Mouse (Mus musculus): ENCODE results near the gene Olfr1428. TPM values are rescaled to one million over a fixed set of nuclear protein-coding genes. Genes with fewer than 3 reads are reported as not detected.
"Not testable (repeated sequence)": the region's sequence is repeated elsewhere in the genome, so short reads cannot be mapped to it uniquely, and the experiment has no call there.

The Olfr1428 gene
- polyA plus RNA-seq, 1 experiment from 2014 or later: not detected

DNA sequence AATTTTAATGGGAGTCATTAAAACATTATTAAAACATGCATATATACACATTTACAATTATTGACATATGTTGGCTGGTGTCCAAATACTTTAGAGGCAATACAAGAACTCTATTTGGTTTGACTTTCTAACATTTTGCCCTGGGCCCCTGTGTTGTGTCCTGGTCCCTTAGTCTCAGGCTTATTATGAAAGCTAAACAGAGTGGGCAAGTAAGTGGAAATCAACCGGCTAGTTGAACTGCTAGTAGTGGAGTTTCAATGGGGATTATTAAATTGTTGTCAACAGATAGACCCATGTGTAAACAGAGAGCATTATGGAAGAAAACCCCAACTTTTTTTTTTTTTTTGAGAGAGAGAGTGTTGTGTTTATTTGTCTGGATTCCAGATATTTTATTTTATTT is 53.1 kb downstream of the Olfr1428 start, which contains the start of gene Olfr1424:
Gene Olfr1424, minus strand, starts transcription at position 101 of the 400 bp plus-strand sequence.
- H3K4me1 ChIP-seq (replicated peaks); H3K4me2 ChIP-seq; H3K9ac ChIP-seq; H3K36me3 ChIP-seq; ATAC-seq (ENCODE audit: low FRiP score, low read depth); H3K27me3 ChIP-seq; H3K27ac ChIP-seq (replicated peaks); H3K9me3 ChIP-seq; H3K4me3 ChIP-seq: not testable (repeated sequence)
- WGBS: 94% methylated on average over 1 of the region's 1 CpGs

Other genes starting within 250 kb of the Olfr1428 start
- gene Olfr1419, start 240.8 kb downstream of the Olfr1428 start, polyA plus RNA-seq (2015; fragmentation: Nextera tagmentation; extraction: Ambion mirVana): not detected in 2 replicates
- not detected in 2 replicates for gene Olfr1420, start 229.3 kb downstream of the Olfr1428 start, polyA plus RNA-seq (2015; fragmentation: Nextera tagmentation; extraction: Ambion mirVana)
- 15.1 and 16.8 TPM in 2 replicates for gene Patl1, start 203.5 kb downstream of the Olfr1428 start, polyA plus RNA-seq (2015; fragmentation: Nextera tagmentation; extraction: Ambion mirVana)
- 3.4 and 3.7 TPM in 2 replicates for gene Osbp, start 150.0 kb downstream of the Olfr1428 start, polyA plus RNA-seq (2015; fragmentation: Nextera tagmentation; extraction: Ambion mirVana)
- not detected in 2 replicates for gene Olfr1423, start 74.6 kb downstream of the Olfr1428 start, polyA plus RNA-seq (2015; fragmentation: Nextera tagmentation; extraction: Ambion mirVana)
- not detected in 2 replicates for gene Olfr1424, start 53.2 kb downstream of the Olfr1428 start, polyA plus RNA-seq (2015; fragmentation: Nextera tagmentation; extraction: Ambion mirVana)
- not detected in 2 replicates for gene Olfr1425, start 38.2 kb downstream of the Olfr1428 start, polyA plus RNA-seq (2015; fragmentation: Nextera tagmentation; extraction: Ambion mirVana)
- not detected in 2 replicates for gene Olfr1426, start 23.9 kb downstream of the Olfr1428 start, polyA plus RNA-seq (2015; fragmentation: Nextera tagmentation; extraction: Ambion mirVana)
- gene Olfr1427, start 12.6 kb downstream of the Olfr1428 start, polyA plus RNA-seq (2015; fragmentation: Nextera tagmentation; extraction: Ambion mirVana): not detected in 2 replicates
- not detected in 2 replicates for gene Olfr76, start 7.3 kb upstream of the Olfr1428 start, polyA plus RNA-seq (2015; fragmentation: Nextera tagmentation; extraction: Ambion mirVana)
- not detected in 2 replicates for gene Olfr1555-ps1, start 54.2 kb upstream of the Olfr1428 start, polyA plus RNA-seq (2015; fragmentation: Nextera tagmentation; extraction: Ambion mirVana)
- not detected in 2 replicates for gene Olfr1431, start 84.7 kb upstream of the Olfr1428 start, polyA plus RNA-seq (2015; fragmentation: Nextera tagmentation; extraction: Ambion mirVana)
- not detected in 2 replicates for gene Olfr1432, start 116.7 kb upstream of the Olfr1428 start, polyA plus RNA-seq (2015; fragmentation: Nextera tagmentation; extraction: Ambion mirVana)
- not detected in 2 replicates for gene Olfr262, start 125.8 kb upstream of the Olfr1428 start, polyA plus RNA-seq (2015; fragmentation: Nextera tagmentation; extraction: Ambion mirVana)
- not detected in 2 replicates for gene Olfr235, start 145.1 kb upstream of the Olfr1428 start, polyA plus RNA-seq (2015; fragmentation: Nextera tagmentation; extraction: Ambion mirVana)
- gene Olfr1434, start 164.0 kb upstream of the Olfr1428 start, polyA plus RNA-seq (2015; fragmentation: Nextera tagmentation; extraction: Ambion mirVana): not detected in 2 replicates
- gene Olfr1436, start 183.2 kb upstream of the Olfr1428 start, polyA plus RNA-seq (2015; fragmentation: Nextera tagmentation; extraction: Ambion mirVana): not detected in 2 replicates
- not detected in 2 replicates for gene Olfr1437, start 209.2 kb upstream of the Olfr1428 start, polyA plus RNA-seq (2015; fragmentation: Nextera tagmentation; extraction: Ambion mirVana)
- not detected in 2 replicates for gene Olfr1438-ps1, start 220.0 kb upstream of the Olfr1428 start, polyA plus RNA-seq (2015; fragmentation: Nextera tagmentation; extraction: Ambion mirVana)

Measured in hindbrain, embryonic 15.5 days (tissue).